Mouse (Mus musculus) CH12.LX (cell line): ENCODE results near the gene Olfr362. TPM values are rescaled to one million over a fixed set of nuclear protein-coding genes. Genes with fewer than 3 reads are reported as not detected.

Experiments
- DNase-seq: peaks from one replicate; pipeline ENCODE4 v3.0.0-alpha.2; 2013; ENCODE audit errors: extremely low read depth
- H3K27ac ChIP-seq: 2 replicates; pipeline ENCODE4 v1.5.1; 2012; ENCODE audit warnings: low read depth, mild to moderate bottlenecking, control low read depth, moderate library complexity; ENCODE audit not compliant: insufficient read depth
- H3K27me3 ChIP-seq: replicated peaks from 2 replicates; pipeline ENCODE3; 2012; ENCODE audit warnings: inconsistent platforms
- H3K36me3 ChIP-seq, 2 experiments: replicated peaks in 1 of 2; 2 replicates each; pipeline versions ENCODE3 to v1.6.1; 2012; ENCODE audit warnings: inconsistent platforms in 1 of 2, low read length in 1 of 2, mild to moderate bottlenecking in 1 of 2, mixed read lengths in 1 of 2, moderate library complexity in 1 of 2; ENCODE audit not compliant: control insufficient read depth in 1 of 2, insufficient read depth in 1 of 2
- H3K4me1 ChIP-seq, 2 experiments: 2 replicates each; pipeline ENCODE4 v1.6.1; 2012; ENCODE audit warnings: inconsistent platforms in 1 of 2, moderate library complexity in 1 of 2; ENCODE audit not compliant: insufficient read depth in 2 of 2, control insufficient read depth in 1 of 2
- H3K4me2 ChIP-seq: 2 replicates; pipeline ENCODE4 v1.6.1; 2012; ENCODE audit warnings: low read depth, mild to moderate bottlenecking, control low read depth; ENCODE audit not compliant: poor library complexity, insufficient read depth, severe bottlenecking
- H3K4me3 ChIP-seq, 3 experiments: fragments of 150-350 bp in 1 of 3; sonication (generic) in 1 of 3; replicated peaks in 1 of 3; 2 replicates each; pipeline versions ENCODE3 to v1.5.1; 2011 to 2012; ENCODE audit warnings: low read depth in 2 of 3, low read length in 2 of 3, mild to moderate bottlenecking in 2 of 3, moderate library complexity in 2 of 3, control low read depth in 1 of 3, improper control_type of control experiment in 1 of 3, inconsistent platforms in 1 of 3, mixed read lengths in 1 of 3; ENCODE audit not compliant: poor library complexity in 1 of 3
- H3K79me2 ChIP-seq: replicated peaks from 2 replicates; pipeline ENCODE4 v1.6.1; 2012; ENCODE audit warnings: mild to moderate bottlenecking, moderate library complexity; ENCODE audit not compliant: control insufficient read depth, poor library complexity, insufficient read depth, severe bottlenecking; ENCODE audit errors: extremely low read depth
- H3K9ac ChIP-seq: 2 replicates; pipeline ENCODE4 v1.6.1; 2012; ENCODE audit warnings: low read depth, mild to moderate bottlenecking, control low read depth, moderate library complexity; ENCODE audit not compliant: insufficient read depth
- H3K9me3 ChIP-seq: replicated peaks from 2 replicates; pipeline ENCODE3; 2012; ENCODE audit warnings: low read length, inconsistent platforms, mixed read lengths
- MEF2A ChIP-seq: IDR thresholded peaks from 2 replicates; pipeline ENCODE4 v1.6.1; 2014; ENCODE audit warnings: low read depth, mild to moderate bottlenecking, inconsistent platforms, low read length, improper control_type of control experiment, borderline replicate concordance
- USF1 ChIP-seq: IDR thresholded peaks from 2 replicates; pipeline ENCODE4 v1.6.1; 2014; ENCODE audit warnings: low read depth, mild to moderate bottlenecking, inconsistent platforms, low read length, improper control_type of control experiment
- ZMIZ1 ChIP-seq: IDR thresholded peaks from 2 replicates; pipeline ENCODE4 v1.6.1; 2012; ENCODE audit warnings: low read depth, mild to moderate bottlenecking, inconsistent platforms, low read length, improper control_type of control experiment
- ZNF384 ChIP-seq: IDR thresholded peaks from 2 replicates; pipeline ENCODE4 v1.6.1; 2012; ENCODE audit warnings: low read depth, low read length, improper control_type of control experiment, inconsistent platforms
- dilution Hi-C: fragments of 300-500 bp; cut with MboI; formaldehyde crosslinking; loops from 2 replicates; pipeline ENCODE4 v1.14.3; 2020; ENCODE audit warnings: low sequenced_read_pairs; ENCODE audit not compliant: extremely low pct_unique_long_range_greater_than_20kb, extremely low pct_ligation_motif_present
- in situ Hi-C: fragments of 300-500 bp; cut with MboI; formaldehyde crosslinking; loops from 3 replicates; pipeline ENCODE4 v1.14.3; 2019; ENCODE audit warnings: low sequenced_read_pairs, low pct_ligation_motif_present, low pct_unique_long_range_greater_than_20kb, mixed read lengths
- polyA plus RNA-seq: library from polyadenylated mRNA; unstranded; fragments of >175 nt; gene quantifications from 2 replicates; pipeline ENCODE4 v1.2.1, GENCODE M21; 2012; ENCODE audit warnings: low read depth; ENCODE audit not compliant: insufficient read length
- total RNA-seq, 2 experiments: library from RNA; depleted of rRNA; stranded (reverse); fragments of 300-350 nt in 1 of 2; fragments of >200 nt in 1 of 2; gene quantifications; 2 replicates each; pipeline ENCODE4 v1.2.3; 2012 to 2014

The Olfr362 gene
- total and polyA plus RNA-seq, 3 experiments = not detected

DNA sequence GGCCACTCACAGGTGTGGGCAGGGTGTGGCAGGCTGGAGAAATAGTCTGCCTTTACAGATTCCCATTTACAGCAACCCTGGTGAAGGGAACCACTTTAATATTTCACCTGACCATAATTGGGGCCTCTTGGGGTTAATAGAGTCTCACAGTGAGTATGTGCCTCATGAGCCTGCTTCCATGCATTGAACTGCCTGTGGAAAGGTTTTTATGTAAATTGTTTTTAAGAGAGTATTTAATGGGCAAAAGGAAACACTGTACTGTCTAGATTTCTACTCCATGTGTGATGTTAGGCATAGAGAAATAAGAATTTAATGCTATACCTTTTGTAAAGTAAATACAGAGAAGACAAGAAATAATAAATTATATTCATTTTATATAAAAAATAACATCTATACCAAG lies 52.3 kb downstream of the Olfr362 start, which contains the start of gene Olfr360:
Gene Olfr360 (plus strand): TSS at position 301 of the 400 bp plus-strand sequence.
- Histone ChIP-seq H3K4me1 (no peaks in the 10 kb centered on the region), H3K36me3 (no peaks in the 10 kb centered on the region), H3K4me3 (no peak within 1 kb of the TSS), H3K9ac (no peak within 1 kb of the TSS), H3K4me2 (no peak within 1 kb of the TSS), H3K79me2 (no peaks in the 10 kb centered on the region), H3K27ac (no peak within 1 kb of the TSS), H3K9me3 (no peaks in the 10 kb centered on the region), H3K27me3 (peaks cover 37% of the 10 kb centered on the region)
- in situ Hi-C loops = no loop called here
- TF ChIP-seq ZNF384 (no peak), USF1 (no peak), ZMIZ1 (no peak), MEF2A (no peak)
- DNase-seq = no peak
- dilution Hi-C loops = no loop called here

Other genes starting within 250 kb of the Olfr362 start
- not detected in 2 replicates for gene Olfr352, start 249.4 kb downstream of the Olfr362 start, total RNA-seq (2012; rRNA removed)
- gene Olfr352, start 249.4 kb downstream of the Olfr362 start, total RNA-seq (2014; rRNA removed) = not detected in 2 replicates
- not detected in 2 replicates for gene Olfr352, start 249.4 kb downstream of the Olfr362 start, polyA plus RNA-seq
- not detected in 2 replicates for gene Olfr353, start 225.0 kb downstream of the Olfr362 start, total RNA-seq (2012; rRNA removed)
- not detected in 2 replicates for gene Olfr353, start 225.0 kb downstream of the Olfr362 start, total RNA-seq (2014; rRNA removed)
- gene Olfr353, start 225.0 kb downstream of the Olfr362 start, polyA plus RNA-seq = not detected in 2 replicates
- not detected in 2 replicates for gene Olfr354, start 212.2 kb downstream of the Olfr362 start, total RNA-seq (2012; rRNA removed)
- gene Olfr354, start 212.2 kb downstream of the Olfr362 start, total RNA-seq (2014; rRNA removed) = not detected in 2 replicates
- not detected in 2 replicates for gene Olfr354, start 212.2 kb downstream of the Olfr362 start, polyA plus RNA-seq
- not detected in 2 replicates for gene Olfr355, start 189.0 kb downstream of the Olfr362 start, total RNA-seq (2012; rRNA removed)
- gene Olfr355, start 189.0 kb downstream of the Olfr362 start, total RNA-seq (2014; rRNA removed) = not detected in 2 replicates
- gene Olfr355, start 189.0 kb downstream of the Olfr362 start, polyA plus RNA-seq = not detected in 2 replicates
- gene Olfr356, start 180.8 kb downstream of the Olfr362 start, total RNA-seq (2012; rRNA removed) = not detected in 2 replicates
- gene Olfr356, start 180.8 kb downstream of the Olfr362 start, total RNA-seq (2014; rRNA removed) = not detected in 2 replicates
- not detected in 2 replicates for gene Olfr356, start 180.8 kb downstream of the Olfr362 start, polyA plus RNA-seq
- not detected in 2 replicates for gene Olfr357, start 124.1 kb downstream of the Olfr362 start, total RNA-seq (2012; rRNA removed)
- not detected in 2 replicates for gene Olfr357, start 124.1 kb downstream of the Olfr362 start, total RNA-seq (2014; rRNA removed)
- not detected in 2 replicates for gene Olfr357, start 124.1 kb downstream of the Olfr362 start, polyA plus RNA-seq
- not detected in 2 replicates for gene Olfr358, start 108.6 kb downstream of the Olfr362 start, total RNA-seq (2012; rRNA removed)
- gene Olfr358, start 108.6 kb downstream of the Olfr362 start, total RNA-seq (2014; rRNA removed) = not detected in 2 replicates
- not detected in 2 replicates for gene Olfr358, start 108.6 kb downstream of the Olfr362 start, polyA plus RNA-seq
- gene Olfr360, start 52.2 kb downstream of the Olfr362 start, total RNA-seq (2012; rRNA removed) = not detected in 2 replicates
- not detected in 2 replicates for gene Olfr360, start 52.2 kb downstream of the Olfr362 start, total RNA-seq (2014; rRNA removed)
- gene Olfr360, start 52.2 kb downstream of the Olfr362 start, polyA plus RNA-seq = not detected in 2 replicates
- not detected in 2 replicates for gene Olfr361, start 28.6 kb downstream of the Olfr362 start, total RNA-seq (2012; rRNA removed)
- not detected in 2 replicates for gene Olfr361, start 28.6 kb downstream of the Olfr362 start, total RNA-seq (2014; rRNA removed)
- gene Olfr361, start 28.6 kb downstream of the Olfr362 start, polyA plus RNA-seq = not detected in 2 replicates
- not detected in 2 replicates for gene Olfr364-ps1, start 21.4 kb upstream of the Olfr362 start, total RNA-seq (2012; rRNA removed)
- gene Olfr364-ps1, start 21.4 kb upstream of the Olfr362 start, total RNA-seq (2014; rRNA removed) = not detected in 2 replicates
- not detected in 2 replicates for gene Olfr364-ps1, start 21.4 kb upstream of the Olfr362 start, polyA plus RNA-seq
- gene Olfr365, start 70.3 kb upstream of the Olfr362 start, total RNA-seq (2012; rRNA removed) = not detected in 2 replicates
- not detected in 2 replicates for gene Olfr365, start 70.3 kb upstream of the Olfr362 start, total RNA-seq (2014; rRNA removed)
- not detected in 2 replicates for gene Olfr365, start 70.3 kb upstream of the Olfr362 start, polyA plus RNA-seq
- not detected in 2 replicates for gene Olfr366, start 93.7 kb upstream of the Olfr362 start, total RNA-seq (2012; rRNA removed)
- not detected in 2 replicates for gene Olfr366, start 93.7 kb upstream of the Olfr362 start, total RNA-seq (2014; rRNA removed)
- 0.04 TPM in 1 of 2 replicates, not detected in the other for gene Olfr366, start 93.7 kb upstream of the Olfr362 start, polyA plus RNA-seq
- not detected in 2 replicates for gene Olfr368, start 208.6 kb upstream of the Olfr362 start, total RNA-seq (2012; rRNA removed)
- not detected in 2 replicates for gene Olfr368, start 208.6 kb upstream of the Olfr362 start, total RNA-seq (2014; rRNA removed)
- not detected in 2 replicates for gene Olfr368, start 208.6 kb upstream of the Olfr362 start, polyA plus RNA-seq
- gene Pdcl, start 241.4 kb upstream of the Olfr362 start, total RNA-seq (2012; rRNA removed) = 48.4 and 55.7 TPM in 2 replicates
- 103 and 123 TPM in 2 replicates for gene Pdcl, start 241.4 kb upstream of the Olfr362 start, total RNA-seq (2014; rRNA removed)
- gene Pdcl, start 241.4 kb upstream of the Olfr362 start, polyA plus RNA-seq = 115 and 144 TPM in 2 replicates